Mouse (Mus musculus): ENCODE results near the gene Cdhr2.

Gene Cdhr2

GRCm38 (mm10) chr13:54749864-54750411 lies 48.7 kb downstream of the Cdhr2 start, which contains the start of gene Gprin1:
Gene Gprin1 (minus strand): TSS chr13:54749874.
- DNase-seq (ENCODE audit: low spot score in 2 of 2), result no peak

- no peak for DNase-seq (ENCODE audit: low spot score in 2 of 2)
Observed at GRCm38 (mm10) chr13:54750699-54751098, 49.4 kb downstream of the Cdhr2 start.

DNA sequence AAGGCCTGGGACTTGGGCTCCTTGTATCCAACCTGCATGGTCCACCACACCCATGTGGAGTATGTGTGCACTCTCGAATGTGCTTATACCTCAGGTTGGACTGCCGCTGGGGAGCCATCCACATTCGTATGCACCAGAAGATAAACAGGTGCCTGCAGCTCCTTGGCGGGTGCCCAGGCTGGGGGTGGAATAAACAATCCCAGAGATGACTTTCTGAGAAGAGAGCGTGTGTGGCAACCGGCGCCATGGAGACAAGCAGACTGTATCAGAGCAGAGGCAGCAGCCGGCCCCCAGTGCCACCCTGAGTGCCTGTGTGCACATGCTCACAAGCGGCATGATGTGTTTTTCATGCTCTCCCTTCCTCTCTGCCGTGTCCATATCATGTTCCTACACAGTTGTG lies 51.4 kb downstream of the Cdhr2 start:
- no peak for DNase-seq (ENCODE audit: low spot score in 2 of 2)

DNA sequence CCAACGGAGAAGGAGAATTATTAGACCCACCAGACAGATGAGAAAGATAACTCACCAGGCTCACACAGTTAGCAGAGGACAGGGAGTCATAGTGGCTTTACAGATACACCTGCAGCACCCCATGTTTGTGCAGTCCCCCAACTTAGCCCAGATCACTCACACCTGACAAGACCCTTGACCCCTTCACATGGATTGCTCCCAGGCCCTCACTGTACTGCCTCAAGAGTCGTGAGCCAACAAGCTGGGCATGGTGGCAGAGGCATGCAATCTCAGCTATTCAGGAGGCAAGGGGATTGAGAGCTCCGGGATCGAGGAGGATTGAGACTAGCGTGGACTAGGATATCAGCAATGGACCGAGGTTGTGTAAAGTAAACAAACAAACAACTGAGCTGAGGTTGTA lies 52.5 kb downstream of the Cdhr2 start:
- DNase-seq (ENCODE audit: low spot score in 2 of 2), result no peak

DNA sequence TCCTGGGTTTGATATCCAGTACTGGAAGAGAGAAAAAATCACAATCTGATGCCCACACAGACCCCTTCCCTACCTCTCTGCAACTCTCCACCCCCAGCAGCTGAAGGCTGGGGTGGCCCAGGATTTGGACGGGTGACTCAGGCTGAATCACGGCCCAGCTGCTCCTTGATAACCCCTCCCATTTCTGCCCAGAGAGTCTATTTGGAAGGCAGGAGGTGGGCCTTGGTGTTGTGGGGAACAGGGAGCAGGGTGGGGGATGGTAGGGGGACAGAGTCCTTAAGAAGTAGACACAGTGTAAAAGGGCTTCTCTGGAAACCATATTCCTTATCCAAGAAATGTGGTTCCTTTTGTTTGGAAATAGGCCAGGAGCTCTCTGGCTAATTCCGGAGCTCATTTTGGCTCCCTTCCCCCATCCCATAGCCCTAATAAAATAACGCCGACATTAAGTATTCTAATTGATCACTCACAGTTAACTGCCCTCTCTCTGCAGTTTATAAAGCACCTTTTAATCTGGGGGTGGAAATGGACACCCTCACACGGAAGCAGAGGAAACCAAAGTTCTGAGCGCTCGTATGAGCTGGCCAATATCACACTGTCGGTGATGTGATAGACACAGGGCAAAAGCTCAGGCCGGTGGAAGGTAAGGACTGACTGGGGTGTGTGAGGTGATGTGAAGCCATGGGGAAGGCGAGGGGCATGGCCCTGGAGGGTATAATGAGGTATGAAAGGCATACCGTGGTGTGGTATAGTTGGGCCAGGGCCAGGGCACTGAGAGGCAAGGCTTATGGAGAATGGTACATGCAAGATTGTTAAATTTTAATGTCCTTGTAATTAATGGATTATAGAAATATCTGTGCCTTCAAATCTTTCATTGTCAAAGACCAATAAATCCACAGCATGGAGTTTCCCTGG lies 53.2 kb downstream of the Cdhr2 start:
- DNase-seq (ENCODE audit: low spot score in 2 of 2), result no peak

DNA sequence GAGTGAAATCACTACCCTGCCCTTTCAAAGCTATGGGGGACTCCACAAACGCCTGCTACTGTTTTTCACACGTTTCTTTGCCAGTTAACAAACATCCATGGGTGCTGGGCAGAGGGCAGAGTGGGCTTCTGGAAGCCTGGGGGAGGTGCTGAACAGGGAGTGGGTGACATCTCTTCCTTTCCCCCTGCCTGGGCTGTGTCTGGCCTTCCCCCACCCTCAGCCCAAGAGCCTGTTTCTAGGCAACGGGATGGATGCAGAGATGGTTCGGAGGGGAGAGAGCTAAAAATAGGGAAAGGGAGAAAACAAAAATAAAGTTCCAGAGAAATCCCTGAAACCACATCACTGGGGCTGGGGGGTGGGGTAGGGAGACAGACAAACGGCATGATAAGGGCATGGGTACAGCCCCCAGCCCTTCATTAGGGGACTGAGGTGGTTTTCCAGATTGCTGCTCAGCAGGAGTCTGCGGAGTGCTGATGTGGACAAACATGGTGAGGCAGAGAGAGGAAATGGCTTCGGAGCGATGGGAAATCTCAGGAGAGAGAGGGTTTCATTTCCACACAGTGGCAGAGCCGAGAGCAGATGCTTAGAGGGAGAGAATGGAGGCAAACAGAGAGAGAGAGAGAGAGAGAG lies 54.1 kb downstream of the Cdhr2 start:
- no peak for DNase-seq (ENCODE audit: low spot score in 2 of 2)

- no peak for DNase-seq (ENCODE audit: low spot score in 2 of 2)
Observed at GRCm38 (mm10) chr13:54756156-54756712, 55.0 kb downstream of the Cdhr2 start.

DNA sequence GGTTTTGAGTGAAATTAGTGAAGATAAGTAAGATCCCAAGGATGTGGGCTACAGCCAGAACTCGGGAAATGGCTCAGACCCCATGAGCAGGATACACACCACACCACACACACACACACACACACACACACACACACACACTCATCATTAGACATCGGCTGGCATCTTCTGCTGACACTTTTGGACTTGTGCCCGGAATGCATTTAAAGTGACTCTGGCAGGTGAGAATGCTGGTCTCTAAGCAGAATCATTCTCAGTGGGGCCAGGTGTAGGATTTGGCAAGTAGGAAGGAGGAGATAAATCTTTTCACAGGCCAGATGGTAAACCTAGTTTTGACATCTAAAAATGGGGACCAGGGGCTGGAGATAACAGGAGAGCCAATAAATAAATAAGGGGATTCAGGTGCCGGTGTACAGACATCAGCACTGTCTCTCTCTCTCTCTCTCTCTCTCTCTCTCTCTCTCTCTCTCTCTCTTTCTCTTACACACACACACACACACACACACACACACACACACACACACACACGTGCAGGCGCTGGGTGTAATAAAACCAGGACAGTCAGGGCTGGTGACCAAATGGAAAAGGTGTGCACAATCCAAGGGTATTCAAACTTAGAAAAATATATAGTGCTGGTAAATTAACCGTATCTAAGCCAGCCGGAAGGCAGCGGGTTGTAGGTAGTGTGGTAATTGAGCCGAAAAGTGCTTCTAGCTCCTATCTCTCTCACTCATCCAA lies 56.0 kb downstream of the Cdhr2 start:
- DNase-seq (ENCODE audit: low spot score in 2 of 2), result no peak

DNA sequence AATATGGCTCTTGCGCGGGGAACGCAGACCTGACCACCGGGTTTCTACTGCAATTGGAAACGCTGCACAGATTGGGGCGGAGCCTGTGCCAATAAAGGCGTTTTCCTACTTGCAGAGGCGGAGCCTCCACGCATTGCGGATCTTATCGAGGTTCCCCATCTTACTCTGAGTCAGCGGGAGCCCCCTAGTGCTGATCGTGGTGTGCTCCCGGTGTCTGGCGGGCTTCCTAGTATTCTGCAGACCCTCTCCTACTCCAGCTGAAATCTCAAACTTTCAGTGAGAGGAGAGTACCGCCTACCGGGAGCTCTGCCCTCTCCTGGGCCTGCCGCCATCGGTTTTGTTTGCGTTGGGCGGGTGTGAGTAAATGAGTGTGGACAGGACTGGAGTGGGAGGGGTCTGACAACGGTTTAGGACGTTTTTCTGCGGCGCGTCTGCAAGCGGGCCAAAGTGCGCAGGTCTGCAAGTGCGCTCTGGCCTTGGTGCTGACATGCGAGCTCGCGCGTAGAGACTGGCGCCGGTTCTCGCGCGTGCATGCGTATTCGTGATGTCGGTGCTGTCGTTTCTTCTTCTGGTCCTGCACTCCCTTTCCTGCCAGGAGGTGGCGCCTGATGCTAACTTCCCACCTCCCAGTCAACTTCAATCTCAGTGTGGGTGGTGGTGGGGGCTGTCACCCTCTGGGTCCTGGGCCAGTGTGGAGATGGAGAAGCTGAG lies 56.9 kb downstream of the Cdhr2 start:
- peak; percentile 46 to 49 for DNase-seq (ENCODE audit: low spot score in 2 of 2)

GRCm38 (mm10) chr13:54758756-54759470 lies 57.7 kb downstream of the Cdhr2 start:
- no peak for DNase-seq (ENCODE audit: low spot score in 2 of 2)

- no peak for DNase-seq (ENCODE audit: low spot score in 2 of 2)
Observed at GRCm38 (mm10) chr13:54759496-54759895, 58.2 kb downstream of the Cdhr2 start.

GRCm38 (mm10) chr13:54760164-54760795 lies 59.0 kb downstream of the Cdhr2 start:
- DNase-seq (ENCODE audit: low spot score in 2 of 2), result no peak

DNA sequence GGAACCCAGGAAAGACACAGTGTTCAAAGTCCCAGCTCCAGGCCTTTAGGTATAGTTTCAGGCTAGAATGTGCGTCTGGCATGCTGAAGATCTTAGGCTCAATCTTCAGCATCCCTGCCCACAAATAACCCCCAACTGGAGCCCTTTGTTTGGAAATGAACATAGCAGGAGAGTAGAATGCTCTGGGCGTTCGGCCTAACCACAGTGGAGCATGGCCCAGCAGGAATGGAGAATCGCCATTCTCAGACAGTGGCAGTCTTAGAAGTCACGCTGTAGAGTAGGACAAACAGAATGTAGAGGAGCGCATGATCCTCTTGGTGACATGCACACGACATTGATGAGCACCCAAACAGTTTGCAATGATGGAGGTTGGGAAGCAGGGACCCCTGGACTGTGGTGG lies 59.6 kb downstream of the Cdhr2 start:
- DNase-seq (ENCODE audit: low spot score in 2 of 2), result no peak

DNA sequence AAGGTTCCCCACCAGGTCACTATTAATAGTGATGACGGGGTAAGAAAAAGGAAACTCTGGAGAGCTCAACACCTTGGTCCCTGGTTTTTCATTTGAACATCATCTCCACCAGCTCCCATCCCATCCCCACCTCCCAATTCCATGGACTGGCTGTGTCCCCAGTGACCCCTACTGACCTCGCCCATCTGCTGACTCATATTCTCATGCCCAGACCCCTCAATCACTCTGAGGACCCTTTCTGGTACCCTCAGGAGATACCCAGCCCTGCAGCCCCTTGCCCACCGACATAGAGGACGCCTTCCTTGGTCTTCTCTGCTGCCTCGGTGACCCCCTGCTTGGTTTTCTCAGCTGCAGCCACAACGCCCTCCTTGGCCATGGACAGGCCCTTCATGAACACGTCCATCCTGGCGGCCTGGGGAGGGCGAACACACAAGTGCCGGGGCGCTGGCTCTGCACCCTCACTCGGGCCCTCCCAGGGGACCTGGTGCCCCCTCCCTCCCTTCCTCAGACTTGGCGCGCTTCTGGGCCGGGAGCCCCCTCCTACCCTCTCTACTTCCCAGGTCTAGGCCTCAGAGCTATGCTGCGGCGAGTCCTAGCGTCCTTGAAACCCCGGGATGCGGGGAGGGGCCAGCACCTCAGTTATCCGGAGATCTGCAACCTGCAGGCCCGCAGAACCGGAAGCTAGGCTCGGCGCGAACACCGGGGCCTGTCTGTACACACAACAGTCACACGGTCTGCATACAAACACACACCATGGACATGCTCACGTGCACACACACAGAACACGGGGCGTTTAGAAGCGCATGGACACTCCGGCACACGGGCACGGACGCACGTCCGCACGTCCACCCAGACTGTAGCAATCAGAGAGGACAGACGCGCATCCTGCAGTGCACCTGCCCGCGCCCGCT lies 64.3 kb downstream of the Cdhr2 start:
- DNase-seq (ENCODE audit: low spot score in 2 of 2), result no peak

GRCm38 (mm10) chr13:54766192-54766768 lies 65.0 kb downstream of the Cdhr2 start, which contains the start of gene Sncb:
Gene Sncb (minus strand): TSS chr13:54766595.
- no peak for DNase-seq (ENCODE audit: low spot score in 2 of 2)

DNA sequence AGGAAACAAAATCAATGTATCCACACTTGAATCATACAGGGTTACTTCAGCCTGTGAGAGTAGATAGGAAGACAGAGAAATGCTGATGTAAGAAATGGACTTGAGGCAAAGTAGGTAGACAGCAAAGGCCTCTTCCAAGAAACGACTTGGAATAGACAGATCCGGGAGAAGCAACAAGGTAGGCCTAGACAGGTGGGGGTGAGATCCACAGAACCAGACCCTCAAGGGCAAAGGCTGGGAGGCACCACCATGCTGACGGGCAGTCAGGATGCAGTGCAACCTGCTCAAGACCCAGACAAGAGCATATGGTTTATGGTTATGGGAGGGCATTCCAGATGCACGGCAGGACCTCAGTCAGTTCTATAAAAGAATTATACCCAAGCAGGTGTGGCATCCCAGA lies 65.8 kb downstream of the Cdhr2 start:
- DNase-seq (ENCODE audit: low spot score in 2 of 2), result no peak

- DNase-seq (ENCODE audit: low spot score in 2 of 2), result no peak
Observed at GRCm38 (mm10) chr13:54780592-54780991, 79.3 kb downstream of the Cdhr2 start.

DNA sequence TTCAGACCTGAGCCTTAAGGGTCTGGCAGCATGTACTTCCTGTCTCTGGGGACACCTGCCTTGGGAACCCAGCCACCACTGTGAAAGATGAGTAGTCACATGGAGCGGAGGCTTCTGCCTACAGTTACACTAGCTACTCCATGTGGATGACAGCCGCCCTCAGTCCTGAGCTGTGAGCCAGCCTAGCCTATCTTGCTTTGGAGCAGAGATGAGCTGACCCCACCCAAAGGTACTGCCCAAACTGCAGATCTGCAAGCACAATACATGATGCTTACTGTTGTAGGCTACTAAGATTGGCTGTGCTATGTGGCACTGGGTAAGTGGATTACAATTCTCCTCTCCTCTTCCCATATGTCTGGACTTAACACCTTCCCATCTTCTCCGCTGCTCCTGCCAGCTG lies 79.8 kb downstream of the Cdhr2 start:
- DNase-seq (ENCODE audit: low spot score in 2 of 2), result no peak

All from urinary bladder, adult 18-20 months (tissue).